Mouse (Mus musculus) retina, embryonic 14.5 days (tissue): ENCODE measurements around the gene Rell1.
A peak's percentile ranks its signal among the peaks of the same experiment; 100 is the strongest.

Experiments
- DNase-seq: peaks from one replicate; pipeline ENCODE4 v3.0.0-alpha.2; 2015; ENCODE audit warnings: low spot score

The Rell1 gene

GRCm38 (mm10) chr5:63952039-63952438 lies 16.7 kb downstream of the Rell1 start:
- DNase-seq = no peak

- no peak for DNase-seq
Measured at GRCm38 (mm10) chr5:63951421-63951911, 17.2 kb downstream of the Rell1 start.

GRCm38 (mm10) chr5:63949195-63949594 lies 19.5 kb downstream of the Rell1 start:
- DNase-seq = peak; percentile 16

- DNase-seq = no peak
Measured at GRCm38 (mm10) chr5:63947526-63947925, 21.2 kb downstream of the Rell1 start.

DNA sequence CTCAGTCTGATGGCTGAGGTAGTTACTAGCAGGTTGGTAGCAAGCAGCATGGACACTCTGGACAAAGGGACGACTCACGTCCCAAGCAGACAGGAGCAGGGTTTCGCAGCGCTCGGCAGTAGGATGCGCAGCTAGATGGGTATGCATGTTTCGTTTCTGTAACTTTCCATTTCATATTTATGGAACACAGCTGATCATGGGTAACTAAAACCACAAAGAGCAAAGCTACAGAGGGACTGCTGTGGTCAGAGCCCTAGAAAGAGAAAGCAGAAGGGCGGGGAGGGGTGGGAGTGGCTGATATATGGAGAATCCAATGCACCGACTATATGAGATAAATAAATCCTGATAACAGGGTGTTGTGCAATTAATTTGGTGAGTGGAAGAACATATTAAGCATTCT lies 25.4 kb downstream of the Rell1 start:
- DNase-seq = no peak

DNA sequence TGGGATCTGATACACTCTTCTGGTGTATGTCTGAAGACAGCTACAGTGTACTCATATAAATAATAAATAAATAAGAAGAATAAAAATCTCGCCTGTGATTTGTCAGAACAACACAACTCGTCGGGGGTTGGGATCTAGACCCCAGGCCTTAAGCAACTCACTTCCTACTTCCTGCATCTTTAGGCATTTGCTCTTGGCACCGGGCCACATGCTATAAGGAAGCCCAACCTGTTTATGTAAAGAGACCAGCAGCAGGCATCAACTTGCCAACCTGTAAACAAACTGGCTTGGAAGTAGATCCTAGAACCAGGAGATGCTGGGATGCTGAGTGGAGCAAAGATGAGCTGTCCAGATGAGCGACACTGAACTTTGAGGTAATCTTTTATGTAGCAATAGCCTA lies 26.8 kb downstream of the Rell1 start:
- DNase-seq = no peak

DNA sequence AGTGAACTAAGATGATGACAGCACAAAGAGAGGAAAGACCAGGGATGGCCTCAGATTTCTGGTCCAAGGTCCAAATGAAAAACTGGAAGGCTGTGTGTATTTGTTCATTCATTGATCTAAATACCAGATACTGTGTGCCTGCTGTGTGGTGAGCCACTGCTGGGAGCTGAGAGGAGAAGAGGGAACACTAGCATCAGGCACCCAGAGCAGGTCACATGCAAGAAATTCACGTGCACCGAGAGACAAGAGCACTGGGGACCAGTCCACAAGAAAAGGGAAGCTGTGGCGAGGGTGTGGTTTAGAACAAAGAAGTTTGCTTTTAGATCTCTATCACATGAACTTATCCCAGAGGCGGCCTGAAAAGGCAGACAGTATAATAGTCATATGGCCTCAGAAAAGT lies 30.1 kb downstream of the Rell1 start:
- DNase-seq = no peak

GRCm38 (mm10) chr5:63936740-63937139 lies 32.0 kb downstream of the Rell1 start:
- no peak for DNase-seq

DNA sequence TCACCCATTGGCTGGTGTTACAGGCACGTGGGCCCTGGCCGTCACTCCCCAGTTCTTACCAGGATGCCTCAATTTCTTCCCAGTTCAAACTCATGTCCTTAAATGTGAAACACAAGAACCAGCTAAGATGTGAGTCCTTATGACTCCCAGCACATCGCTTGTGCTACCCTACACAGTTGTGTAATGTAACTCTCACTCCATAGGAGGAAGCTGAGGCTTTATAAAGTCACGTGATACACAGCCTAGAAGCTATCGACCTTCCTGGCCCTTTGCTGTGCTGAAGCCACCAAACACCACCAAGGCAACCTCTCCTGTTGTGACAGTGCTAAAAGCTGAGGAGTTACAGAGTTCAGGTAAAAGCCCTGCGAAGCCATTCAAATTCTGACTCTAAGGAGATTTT lies 33.1 kb downstream of the Rell1 start:
- DNase-seq = no peak

- no peak for DNase-seq
Measured at GRCm38 (mm10) chr5:63932829-63933228, 35.9 kb downstream of the Rell1 start.

DNA sequence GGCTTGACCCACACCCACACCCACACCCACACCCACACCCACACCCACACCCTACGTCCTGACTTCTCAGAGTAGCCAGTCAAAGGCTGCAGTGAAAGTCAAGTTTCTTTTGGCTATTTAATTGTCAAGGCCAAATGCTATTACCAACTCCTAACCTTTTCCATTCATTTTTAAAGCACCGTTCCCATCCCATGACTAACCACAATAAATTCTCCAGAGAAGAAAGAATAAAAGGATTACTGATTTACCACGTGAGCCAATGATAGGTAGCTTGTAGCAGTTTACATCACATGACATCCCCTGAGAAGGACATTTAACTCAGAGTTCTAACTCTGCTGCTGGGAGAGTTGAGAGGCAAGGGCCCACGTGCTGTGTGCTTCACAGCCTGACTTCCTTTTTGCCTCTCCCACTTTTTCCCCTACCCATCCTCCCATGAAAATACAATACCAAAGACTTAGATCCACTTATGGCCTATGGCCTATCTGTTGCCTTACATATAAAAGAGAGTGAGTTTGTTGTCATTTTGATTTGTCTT lies 37.8 kb downstream of the Rell1 start:
- no peak for DNase-seq

GRCm38 (mm10) chr5:63925035-63925628 lies 43.6 kb downstream of the Rell1 start:
- no peak for DNase-seq

- no peak for DNase-seq
Measured at GRCm38 (mm10) chr5:63923305-63924025, 45.2 kb downstream of the Rell1 start.

DNA sequence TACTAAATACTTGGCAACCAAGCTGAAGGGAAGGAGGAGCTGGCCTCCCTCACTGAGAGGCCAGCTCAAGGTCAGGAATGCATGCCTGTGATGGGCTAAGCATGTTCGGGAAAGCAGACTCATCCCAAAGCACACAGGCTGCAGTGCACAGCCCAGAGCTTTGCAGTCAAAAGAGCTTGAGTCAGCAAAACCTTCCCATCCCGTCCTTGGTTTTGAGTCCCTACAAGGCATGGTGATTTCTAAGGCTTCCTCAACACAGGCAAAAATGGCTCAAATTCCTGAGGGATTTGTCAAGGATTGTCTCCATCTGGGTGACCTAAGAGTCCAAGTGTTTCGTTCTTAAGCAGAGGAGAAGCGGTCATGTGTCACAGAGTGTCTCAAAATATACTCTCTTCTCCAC lies 50.5 kb downstream of the Rell1 start:
- DNase-seq = no peak

GRCm38 (mm10) chr5:63916457-63917139 lies 52.1 kb downstream of the Rell1 start:
- DNase-seq = no peak

- DNase-seq = no peak
Measured at GRCm38 (mm10) chr5:63914896-63915295, 53.8 kb downstream of the Rell1 start.

- DNase-seq = no peak
Measured at GRCm38 (mm10) chr5:63910171-63910960, 58.3 kb downstream of the Rell1 start.

GRCm38 (mm10) chr5:63907513-63907912 lies 61.2 kb downstream of the Rell1 start:
- no peak for DNase-seq

DNA sequence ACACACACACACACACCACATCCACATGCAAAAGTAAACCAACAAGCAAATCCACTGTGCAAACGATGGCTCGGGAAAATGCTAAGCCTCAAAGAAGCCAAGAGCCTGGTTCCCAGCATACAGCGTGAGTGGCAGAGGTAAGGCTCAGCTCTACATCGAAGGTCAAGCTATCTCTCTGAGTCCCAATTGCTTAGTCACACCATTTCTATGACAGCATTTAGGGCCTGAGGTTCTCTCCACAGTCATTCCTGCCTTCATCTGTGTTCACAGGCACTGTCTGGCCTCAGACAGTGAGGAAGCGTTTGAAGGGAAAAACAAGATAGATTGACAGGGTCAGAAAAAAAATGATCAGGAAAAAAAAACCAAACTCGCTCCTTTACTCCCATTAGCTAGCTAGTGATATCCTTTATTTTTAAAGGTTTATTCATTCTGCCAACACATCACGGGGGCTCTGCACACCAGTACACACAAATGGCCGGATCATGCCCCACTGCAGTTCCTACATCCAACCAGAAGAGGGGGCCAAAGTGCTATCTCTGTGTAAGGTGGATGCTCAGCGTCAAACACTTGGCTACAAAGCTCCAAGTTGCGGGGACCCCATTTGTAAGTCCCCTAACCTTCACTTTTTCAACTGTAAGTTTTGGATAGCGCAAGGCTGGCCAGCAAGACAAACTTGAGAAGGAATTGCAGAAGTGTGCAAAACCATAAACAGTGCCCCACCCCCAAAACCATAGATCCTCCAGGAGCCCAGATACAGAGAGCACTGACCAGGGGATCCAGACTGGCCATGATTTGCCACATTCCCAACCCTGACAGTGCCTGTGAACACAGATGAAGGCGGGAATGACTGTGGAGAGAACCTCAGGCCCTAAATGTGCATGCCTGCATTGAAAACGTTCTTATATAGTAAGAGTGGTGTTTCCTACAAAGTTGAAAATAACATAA lies 62.3 kb downstream of the Rell1 start:
- DNase-seq = peak; percentile 92

- no peak for DNase-seq
Measured at GRCm38 (mm10) chr5:63903329-63903728, 65.4 kb downstream of the Rell1 start.

DNA sequence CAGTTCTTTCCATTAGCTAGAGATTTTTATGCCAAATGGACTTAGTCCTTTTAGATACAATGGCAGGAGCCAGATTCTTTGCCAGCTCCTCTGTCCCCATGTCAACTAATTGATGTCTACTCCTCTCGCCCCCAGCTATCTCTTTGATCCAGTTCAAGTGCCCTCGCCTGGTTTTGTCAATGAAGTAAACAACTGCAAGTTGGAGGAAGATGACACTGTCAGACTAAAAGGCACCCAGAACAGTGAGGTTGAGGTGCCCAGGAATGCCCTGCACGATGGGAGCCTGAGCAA lies 70.9 kb downstream of the Rell1 start:
- DNase-seq = no peak
